ENCODE assay signal across 8 mouse cellular contexts in the genomic region with DNA sequence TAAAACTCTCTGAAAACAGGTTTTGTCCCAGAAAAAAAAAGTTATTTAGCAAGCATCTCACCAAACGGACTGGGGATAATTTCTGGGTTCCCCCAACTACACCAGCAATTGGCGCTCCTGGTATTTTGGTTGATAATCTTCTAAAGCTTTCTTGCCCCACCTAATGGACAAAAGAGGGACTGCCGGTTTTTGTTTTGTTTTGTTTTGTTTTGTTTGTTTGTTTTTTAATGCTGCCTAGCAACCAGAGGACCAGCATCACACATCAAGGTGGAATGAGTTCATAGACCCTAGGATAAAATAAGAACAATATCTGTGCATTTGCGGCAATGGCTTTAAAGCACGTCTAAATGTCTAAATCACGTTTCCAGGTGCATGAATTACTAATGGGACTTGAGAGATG. TPM values are rescaled to one million over a fixed set of nuclear protein-coding genes. Genes with fewer than 3 reads are reported as not detected.
DNase-seq lines count a peak whose midpoint lies in the region; ATAC-seq and TF ChIP-seq lines count a peak whose summit lies in the region.

No protein-coding gene starts in this region.

- no peaks in the 10 kb centered on the region for H3K4me1 ChIP-seq in hindbrain, embryonic 14.5 days (replicated peaks; ENCODE audit: control insufficient read depth, insufficient read depth, low read length)
- H3K4me1 ChIP-seq in hindbrain, embryonic 10.5 days (replicated peaks) = no peaks in the 10 kb centered on the region
- H3K4me1 ChIP-seq in thymus, adult 2 months (replicated peaks; ENCODE audit: control insufficient read depth, insufficient read depth, low read length) = no peaks in the 10 kb centered on the region

- no peaks in the 10 kb centered on the region for H3K36me3 ChIP-seq in hindbrain, embryonic 14.5 days (replicated peaks; ENCODE audit: control insufficient read depth, insufficient read depth)
- no peaks in the 10 kb centered on the region for H3K36me3 ChIP-seq in hindbrain, embryonic 10.5 days
- no peaks in the 10 kb centered on the region for H3K36me3 ChIP-seq in thymus, adult 2 months (ENCODE audit: control insufficient read depth, insufficient read depth, low read length)

- H3K4me3 ChIP-seq in hindbrain, embryonic 14.5 days (replicated peaks; ENCODE audit: low read length) = no peak overlapping the region
- no peak overlapping the region for H3K4me3 ChIP-seq in hindbrain, embryonic 10.5 days
- H3K4me3 ChIP-seq in thymus, adult 2 months (ENCODE audit: control insufficient read depth, insufficient read depth, low read length) = no peak overlapping the region

- DNase-seq in hindbrain, embryonic 14.5 days (ENCODE audit: low spot score) = peak; percentile 52
- DNase-seq in hindbrain, embryonic 10.5 days (ENCODE audit: low spot score) = no peak
- peak; percentile 1 for DNase-seq in thymus, adult 2 months
- no peak for DNase-seq in thymus, postnatal 36 days
- DNase-seq in embryo, embryonic 10 days (ENCODE audit: low spot score) = peak; percentile 9
- peak; percentile 37 to 44 for DNase-seq in natural killer cell, adult 2 months (ENCODE audit: low spot score in 2 of 2)
- no peak for DNase-seq in right cerebral cortex, postnatal 10 days (ENCODE audit: low spot score in 2 of 2)
- no peak for DNase-seq in gastrocnemius, postnatal 4 days (ENCODE audit: low spot score in 2 of 2)

- H3K9me3 ChIP-seq in hindbrain, embryonic 14.5 days (ENCODE audit: control insufficient read depth, low read length) = no peaks in the 10 kb centered on the region
- no peaks in the 10 kb centered on the region for H3K9me3 ChIP-seq in hindbrain, embryonic 10.5 days

- WGBS in hindbrain, embryonic 14.5 days = 45% methylated on average over 6 of the region's 6 CpGs
- 47% methylated on average over 6 of the region's 6 CpGs for WGBS in hindbrain, embryonic 10.5 days
- 47% methylated on average over 6 of the region's 6 CpGs for WGBS in thymus, adult 2 months

- H3K9ac ChIP-seq in hindbrain, embryonic 14.5 days = no peak overlapping the region

- H3K4me2 ChIP-seq in hindbrain, embryonic 14.5 days (replicated peaks) = no peak overlapping the region

- ATAC-seq in hindbrain, embryonic 14.5 days (ENCODE audit: low FRiP score) = no peak

- no peak overlapping the region for H3K27ac ChIP-seq in hindbrain, embryonic 14.5 days
- no peak overlapping the region for H3K27ac ChIP-seq in hindbrain, embryonic 10.5 days
- H3K27ac ChIP-seq in thymus, adult 2 months (ENCODE audit: control insufficient read depth, insufficient read depth, low read length) = no peak overlapping the region

- TF ChIP-seq CTCF in thymus, adult 2 months (IDR thresholded peaks at IDR 0.05; ENCODE audit: borderline replicate concordance, control insufficient read depth, extremely low read depth, insufficient read depth, low read length, poor library complexity) = no peak

- H3K27me3 ChIP-seq in hindbrain, embryonic 14.5 days (ENCODE audit: control insufficient read depth, insufficient read depth, low read length) = no peaks in the 10 kb centered on the region
- H3K27me3 ChIP-seq in hindbrain, embryonic 10.5 days (ENCODE audit: insufficient read depth, poor library complexity, severe bottlenecking) = peaks cover 23% of the 10 kb centered on the region; the same call in 1 of the 2 replicates
- no peaks in the 10 kb centered on the region for H3K27me3 ChIP-seq in thymus, adult 2 months (ENCODE audit: control insufficient read depth, insufficient read depth, low read length)

- no peak for TF ChIP-seq POLR2A in thymus, adult 2 months (IDR thresholded peaks at IDR 0.05; ENCODE audit: control insufficient read depth, extremely low read depth, insufficient read depth, low read length, poor library complexity)

RNA-seq across cellular contexts. Expression of gene Sh3kbp1, which starts 20.1 kb away (rescaled TPM):
- polyA plus RNA-seq in hindbrain, embryonic 14.5 days (2014; fragmentation: Nextera tagmentation; extraction: Ambion mirVana) = 53.4 and 61.1 TPM in 2 replicates
- polyA plus RNA-seq in hindbrain, embryonic 10.5 days (2016; fragmentation: Nextera tagmentation; extraction: Ambion mirVana) = 24.8 and 26.8 TPM in 2 replicates
- polyA plus RNA-seq in thymus, adult 2 months (2012; rRNA removed) = 110 and 114 TPM in 2 replicates
- 10 to 100 TPM; 41.5 to 45.2 TPM for total RNA-seq in gastrocnemius, postnatal 4 days (2021)

Comparison
In these comparisons a context has a peak if more than half of its experiments do, and no peak if none do; other contexts are left out.
1. DNase-seq: peak in hindbrain, embryonic 14.5 days (single experiment), thymus, adult 2 months (single experiment), embryo, embryonic 10 days (single experiment) and natural killer cell, adult 2 months (2 of 2); none in hindbrain, embryonic 10.5 days (single experiment), thymus, postnatal 36 days (0 of 2), right cerebral cortex, postnatal 10 days (0 of 2) and gastrocnemius, postnatal 4 days (0 of 2).